Mouse (Mus musculus): ENCODE measurements around the gene Grik4.

Gene Grik4

DNA sequence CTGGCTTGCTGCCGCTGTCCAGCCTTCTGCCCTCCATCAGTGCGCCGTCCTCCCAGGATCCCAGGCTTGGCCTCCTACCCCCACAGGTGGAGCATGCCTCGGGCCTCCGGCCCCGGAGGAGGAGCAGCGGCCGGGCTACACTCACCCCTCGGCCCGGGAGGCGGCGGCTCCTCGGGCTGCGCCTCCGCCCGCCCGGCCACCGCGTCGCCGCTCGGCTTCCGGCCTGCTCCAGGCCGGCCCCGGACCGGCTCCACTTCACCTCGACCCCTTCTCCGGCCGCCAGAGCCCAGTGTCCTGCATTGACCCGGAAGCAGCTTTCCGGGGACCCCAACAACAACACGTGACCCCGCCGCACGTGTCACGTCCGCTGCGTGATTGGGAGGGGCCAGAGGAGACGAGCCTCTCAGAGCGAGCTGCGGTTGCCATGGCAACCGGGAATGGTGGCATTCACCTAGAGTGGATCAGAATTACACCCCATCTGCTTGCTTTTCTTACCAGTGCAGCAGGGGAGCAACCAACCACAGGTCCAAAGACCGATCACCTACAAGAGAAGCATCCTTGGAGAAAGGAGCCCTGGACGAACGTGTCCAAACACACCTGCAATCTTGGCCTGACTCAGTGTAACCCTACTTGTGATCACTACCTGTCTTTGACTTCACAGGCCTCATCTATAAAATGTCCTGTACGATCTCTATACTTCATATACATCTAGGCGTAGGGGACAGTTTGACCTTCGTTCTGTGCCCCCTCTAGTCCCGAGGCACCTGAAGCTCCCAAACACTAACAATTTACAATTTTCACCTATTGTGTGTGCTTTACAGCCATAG is 472.2 kb downstream of the Grik4 start:
- peak; percentile 89 for DNase-seq

DNA sequence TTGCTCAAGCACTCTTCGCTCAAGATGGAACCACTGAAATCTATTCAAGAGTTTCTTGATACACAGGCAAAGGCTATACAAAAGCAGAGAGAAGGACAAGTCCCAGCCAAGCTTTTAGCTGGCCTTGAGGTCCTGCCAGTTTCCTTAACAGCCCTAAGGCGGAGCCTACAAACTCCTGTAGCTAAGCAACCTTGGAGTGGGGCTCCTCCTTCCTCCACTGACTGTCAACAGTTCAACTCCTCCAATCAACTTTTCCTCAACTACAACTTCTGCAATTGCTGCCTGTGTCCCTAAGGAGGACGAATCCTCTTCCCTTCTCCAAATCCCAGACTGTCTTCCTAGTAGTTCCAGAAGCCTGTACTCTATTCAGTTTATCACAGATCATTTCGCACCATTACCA is 473.1 kb downstream of the Grik4 start:
- no peak for DNase-seq

DNA sequence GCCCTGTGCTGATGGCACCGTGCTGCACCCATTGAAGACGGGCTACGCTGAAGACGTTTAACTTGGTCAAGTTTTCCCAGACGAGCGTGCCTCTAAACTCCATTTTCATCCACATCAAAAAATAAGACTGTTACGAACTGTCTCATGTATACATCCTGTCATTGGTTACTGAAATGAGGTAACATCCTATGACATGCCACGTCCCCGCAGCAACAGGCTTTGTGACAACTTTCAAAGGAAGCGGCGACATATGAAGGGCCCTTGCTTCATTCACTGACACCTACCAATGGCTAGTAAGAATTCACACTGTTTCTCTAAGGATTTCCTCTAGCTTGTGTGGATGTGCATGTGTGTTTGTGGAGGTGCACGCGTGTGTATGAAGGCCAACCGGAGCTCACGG is 475.0 kb downstream of the Grik4 start:
- no peak for DNase-seq

- no peak for DNase-seq
These were observed 475.9 kb downstream of the Grik4 start for GRCm38 (mm10) chr9:42468360-42468759.
